11 mouse cellular contexts compared by ENCODE assay signal in the genomic region with DNA sequence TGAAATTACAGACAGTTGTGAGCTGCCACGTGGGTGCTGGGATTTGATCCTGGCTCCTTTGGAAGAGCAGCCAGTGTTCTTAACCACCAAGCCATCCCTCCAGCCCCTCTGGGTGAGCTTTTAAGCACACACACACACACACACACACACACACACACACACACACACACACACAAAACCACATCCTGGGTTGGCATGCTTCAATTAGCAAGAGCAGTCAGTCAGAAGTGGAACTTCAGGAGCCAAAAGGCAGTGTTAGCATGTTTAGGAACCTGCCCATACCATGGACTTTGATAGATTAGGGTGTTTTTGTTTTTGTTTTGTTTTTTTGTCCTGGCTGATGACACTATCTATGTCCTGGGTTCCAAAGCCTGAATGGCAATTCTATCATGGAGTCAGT.
"Had no signal": no experiment of that assay in that cellular context is flagged by ENCODE, and none has a peak within 500 bp of the region (broad histone marks: within the 10 kb centered on the region; RNA-seq: fewer than 3 reads in every experiment).

No protein-coding gene starts in this region.

- DNase-seq: kidney, adult 11 months; kidney, adult 9 months; kidney, postnatal 36 days; lung, embryonic 14.5 days; lung, postnatal 10 days had no signal

- H3K27ac ChIP-seq: kidney, postnatal 0 days; limb, embryonic 15.5 days; liver, embryonic 12.5 days; macrophage; midbrain, embryonic 15.5 days had no signal

- H3K27me3 ChIP-seq: limb, embryonic 15.5 days; midbrain, embryonic 15.5 days had no signal

- H3K4me1 ChIP-seq: limb, embryonic 15.5 days; liver, embryonic 12.5 days; midbrain, embryonic 15.5 days had no signal

- H3K9me3 ChIP-seq: limb, embryonic 15.5 days; liver, embryonic 12.5 days; megakaryocyte, embryonic 14.5 days; midbrain, embryonic 15.5 days had no signal

- H3K36me3 ChIP-seq: limb, embryonic 15.5 days; liver, embryonic 12.5 days; midbrain, embryonic 15.5 days had no signal

- H3K4me3 ChIP-seq: limb, embryonic 15.5 days; liver, embryonic 12.5 days; megakaryocyte, embryonic 14.5 days; midbrain, embryonic 15.5 days had no signal
